Mouse (Mus musculus): ENCODE data around the gene Grik1.

The Grik1 gene

DNA sequence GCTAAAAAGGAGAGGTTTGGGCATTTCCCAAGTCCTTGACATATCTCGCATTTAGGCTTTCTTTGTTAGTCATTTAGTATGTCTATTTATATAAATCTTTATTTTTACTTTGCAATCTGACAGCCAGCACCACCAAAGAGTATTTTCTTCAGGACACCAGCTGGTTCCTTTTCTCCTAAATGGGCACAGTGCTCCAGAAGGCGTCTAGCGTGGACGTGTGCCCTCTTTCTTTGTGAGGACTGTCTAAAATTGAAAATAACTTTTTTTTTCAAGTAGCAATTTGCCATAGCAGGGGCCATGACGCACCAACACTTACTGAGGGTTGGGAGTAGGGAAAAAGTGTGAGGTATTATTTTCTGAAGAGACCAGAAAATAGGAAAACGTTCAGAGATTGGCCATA is 425.5 kb downstream of the Grik1 start:
- peak; percentile 66 for DNase-seq (ENCODE audit: low read depth, low spot score)

DNA sequence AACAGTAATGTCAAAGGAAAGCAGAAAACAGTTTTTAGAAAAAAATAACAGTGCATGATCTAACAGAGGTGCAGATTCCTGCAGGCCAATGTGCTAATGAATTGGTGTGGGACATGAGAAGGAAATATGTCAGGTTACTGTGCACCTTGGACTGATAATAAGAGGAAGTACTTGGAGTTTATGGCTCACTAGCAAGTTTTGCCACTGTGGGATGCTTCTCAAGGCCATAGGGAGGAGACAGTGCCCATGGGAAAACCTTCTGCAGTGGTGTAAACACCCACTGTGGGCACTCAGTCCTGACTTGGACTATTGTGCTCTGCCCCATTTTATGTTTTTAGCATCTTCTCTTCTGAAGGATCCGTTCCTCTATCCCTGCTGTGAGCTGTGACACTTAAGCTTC is 428.3 kb downstream of the Grik1 start:
- DNase-seq (ENCODE audit: low read depth, low spot score) = peak; percentile 21

DNA sequence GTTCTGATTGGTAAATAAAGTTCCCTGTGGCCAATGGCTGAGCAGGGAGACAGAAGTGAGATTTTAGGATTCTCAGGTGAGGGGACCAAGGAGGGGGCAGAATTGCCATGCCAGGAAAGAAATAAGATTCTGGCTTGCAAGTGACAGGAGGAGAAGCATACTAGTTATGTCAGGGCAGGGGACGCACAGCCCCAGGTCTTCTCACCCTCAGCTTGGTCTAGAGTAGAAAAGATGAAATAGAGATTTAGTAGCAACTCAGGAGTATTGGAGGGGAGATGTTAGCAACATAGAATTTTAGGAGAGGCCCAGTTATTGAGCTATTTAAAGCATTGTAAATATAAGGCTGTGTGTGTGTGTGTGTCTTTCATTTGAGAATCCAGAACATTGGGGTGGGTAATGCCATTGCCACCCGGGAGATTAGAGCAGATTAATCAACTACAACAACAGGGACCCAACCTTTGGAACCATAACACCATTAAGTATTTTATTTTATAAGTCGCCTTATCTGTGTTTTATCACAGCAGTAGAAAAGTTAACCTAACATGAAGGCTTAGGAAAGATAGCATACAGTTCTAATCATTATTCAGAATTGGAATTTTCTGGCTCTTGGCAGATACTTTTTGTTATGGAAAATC is 436.5 kb downstream of the Grik1 start:
- DNase-seq (ENCODE audit: low read depth, low spot score) = no peak

DNA sequence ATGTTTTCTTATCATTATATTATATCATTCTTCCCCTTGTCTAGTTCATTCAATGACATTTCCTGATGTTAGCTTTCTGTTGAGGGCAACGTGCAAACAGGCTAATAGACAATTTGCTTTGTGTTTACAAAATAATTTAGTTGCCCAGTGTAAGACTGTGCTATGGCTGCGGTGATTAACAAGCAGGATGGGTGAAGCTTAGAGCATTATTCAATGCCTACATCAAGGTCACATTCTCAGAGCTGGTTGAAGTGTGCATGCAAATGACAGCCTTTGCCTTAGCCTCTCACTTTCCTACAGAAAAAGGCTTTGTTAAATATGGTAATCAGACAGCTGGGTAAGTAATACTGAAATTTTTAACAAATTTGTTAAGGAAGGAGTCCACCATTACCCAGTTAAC is 438.5 kb downstream of the Grik1 start:
- DNase-seq (ENCODE audit: low read depth, low spot score) = no peak

DNA sequence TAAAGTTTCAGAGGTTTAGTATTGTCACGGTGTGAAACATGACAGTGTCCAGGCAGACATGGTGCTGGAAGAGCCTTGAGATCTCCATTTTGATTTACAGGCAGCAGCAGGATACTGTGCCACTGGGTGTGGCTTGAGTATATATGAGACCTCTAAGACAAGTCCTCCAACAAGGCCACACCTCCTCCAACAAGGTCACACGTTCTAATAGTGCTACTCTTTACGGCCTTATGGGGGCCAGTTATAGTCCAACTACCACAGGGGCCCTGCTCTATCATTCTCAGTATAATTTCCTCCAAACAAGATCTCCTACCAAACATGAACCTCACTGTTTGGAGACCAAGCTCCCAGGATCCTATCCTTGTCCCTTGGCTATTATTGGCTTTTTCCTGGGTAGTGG is 441.3 kb downstream of the Grik1 start:
- no peak for DNase-seq (ENCODE audit: low read depth, low spot score)

Data from brain, adult 2 months (tissue).